Mouse (Mus musculus) embryonic fibroblast, embryonic 13.5 days (primary cell): Measurements from ENCODE around the gene Ddn. TPM values are rescaled to one million over a fixed set of nuclear protein-coding genes. Genes with fewer than 3 reads are reported as not detected.

Source experiments
- H3K27ac ChIP-seq: 2 replicates; pipeline ENCODE4 v1.5.1; 2012; ENCODE audit warnings: low read length, control low read depth, inconsistent platforms; ENCODE audit not compliant: insufficient read depth
- H3K4me1 ChIP-seq: 2 replicates; pipeline ENCODE4 v1.6.1; 2011; ENCODE audit warnings: low read length; ENCODE audit not compliant: control insufficient read depth, insufficient read depth
- H3K4me3 ChIP-seq: 2 replicates; pipeline ENCODE4 v1.5.1; 2011; ENCODE audit warnings: mild to moderate bottlenecking, control low read depth, low read length; ENCODE audit not compliant: insufficient read depth
- CTCF ChIP-seq: IDR thresholded peaks from 2 replicates; pipeline ENCODE4 v1.5.1; 2011; ENCODE audit warnings: mild to moderate bottlenecking, control low read depth, low read length, moderate library complexity, borderline replicate concordance; ENCODE audit not compliant: insufficient read depth
- POLR2A ChIP-seq: IDR thresholded peaks from 2 replicates; pipeline ENCODE4 v1.6.1; 2011; ENCODE audit warnings: low read depth, mild to moderate bottlenecking, control low read depth, low read length, moderate library complexity
- polyA plus RNA-seq: library from polyadenylated mRNA; stranded (reverse); fragments of >200 nt; gene quantifications from 2 replicates; pipeline ENCODE4 v1.2.4, GENCODE M21; 2011; ENCODE audit warnings: low read depth; ENCODE audit not compliant: missing spikeins, insufficient read length

Ddn gene
- polyA plus RNA-seq, 1 experiment, result not detected

DNA sequence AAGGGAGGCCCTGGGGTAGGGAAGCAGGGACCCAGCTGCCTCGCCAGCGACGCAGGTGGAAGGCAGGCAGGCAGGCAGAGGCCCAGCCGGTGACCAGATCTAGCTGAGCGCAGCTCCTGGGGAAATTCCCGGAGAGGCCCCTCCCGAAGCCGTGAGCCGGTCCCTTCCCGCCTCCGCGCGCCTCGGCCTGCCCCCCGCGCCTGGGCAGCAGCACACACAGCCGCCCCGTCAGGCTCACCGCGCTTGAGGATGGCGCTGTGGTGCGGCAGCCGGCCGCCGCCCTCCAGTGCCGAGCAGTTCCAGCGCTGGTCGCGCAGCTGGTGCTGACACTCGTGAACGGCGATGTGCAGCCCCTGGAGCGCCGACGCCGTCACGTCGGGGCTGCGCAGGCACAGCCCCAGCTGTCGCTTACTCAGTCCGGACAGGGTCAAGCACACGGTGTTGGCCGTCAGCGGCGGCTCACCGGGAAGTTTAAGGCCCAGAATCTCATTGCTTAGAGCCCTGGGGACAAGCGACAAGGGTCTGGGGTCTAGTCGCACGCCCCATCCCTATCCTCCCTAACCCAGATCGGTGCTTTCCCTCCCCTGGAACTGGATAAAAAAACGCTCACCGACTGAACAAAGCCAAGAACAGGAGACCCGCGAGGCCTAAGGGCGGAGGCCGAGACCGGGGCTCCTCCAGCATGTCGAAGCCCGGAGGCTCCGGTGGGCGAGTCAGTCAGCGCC, 32.8 kb downstream of the Ddn start:
- H3K27ac ChIP-seq, result no peak overlapping the region

DNA sequence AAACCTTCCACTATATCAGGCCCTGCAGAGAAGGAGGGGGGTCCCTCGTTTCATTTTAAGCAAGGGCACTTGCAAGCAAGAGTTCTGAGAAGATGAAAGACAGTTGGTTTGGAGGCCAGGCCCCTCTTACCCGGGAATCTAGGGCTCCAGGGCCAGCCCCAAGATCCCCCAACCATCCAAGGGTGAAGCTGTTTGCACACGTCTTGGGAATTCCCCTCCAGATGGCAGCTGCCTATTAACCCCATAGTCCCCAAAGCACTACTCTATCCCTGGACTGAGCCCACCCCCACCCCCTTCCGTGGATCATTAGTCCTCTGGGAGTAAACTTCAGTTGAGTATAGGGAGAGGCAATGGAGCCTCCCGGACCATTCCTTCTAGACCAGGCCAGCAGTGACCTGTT, 33.8 kb downstream of the Ddn start:
- Histone ChIP-seq H3K4me1 (peaks cover 17% of the 10 kb centered on the region), H3K27ac (no peak overlapping the region), H3K4me3 (no peak overlapping the region)
- TF ChIP-seq POLR2A, result no peak
- no peak for TF ChIP-seq CTCF

More for the DNA sequence above, 32.8 kb downstream of the Ddn start:
- peaks cover 23% of the 10 kb centered on the region for H3K4me1 ChIP-seq
- peak overlapping the region; percentile 26; the same call in 1 of the 2 replicates for H3K4me3 ChIP-seq
- TF ChIP-seq CTCF (no peak), POLR2A (no peak)

DNA sequence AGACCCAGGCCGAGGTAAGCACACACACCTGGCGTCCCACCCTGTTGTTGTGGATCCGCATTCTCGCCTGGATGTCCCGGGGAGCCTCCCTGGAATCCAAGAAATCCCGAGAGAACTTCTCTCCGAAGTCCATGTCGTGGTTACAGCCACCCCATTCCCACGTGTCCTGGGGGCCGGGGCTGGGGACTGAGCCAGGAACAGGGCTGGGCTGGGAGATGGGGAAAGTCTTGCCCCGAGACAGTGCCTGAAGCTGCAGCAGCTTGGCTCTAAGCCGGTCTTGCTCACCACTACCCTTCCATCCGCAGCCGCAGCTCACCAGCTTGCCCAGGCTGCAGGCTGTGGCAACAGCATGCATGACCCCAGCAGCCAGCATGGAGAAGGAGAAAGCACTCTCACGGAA, 35.2 kb downstream of the Ddn start:
- Histone ChIP-seq H3K27ac (no peak overlapping the region), H3K4me3 (no peak overlapping the region), H3K4me1 (peaks cover 10% of the 10 kb centered on the region)
- no peak for TF ChIP-seq CTCF
- no peak for TF ChIP-seq POLR2A

DNA sequence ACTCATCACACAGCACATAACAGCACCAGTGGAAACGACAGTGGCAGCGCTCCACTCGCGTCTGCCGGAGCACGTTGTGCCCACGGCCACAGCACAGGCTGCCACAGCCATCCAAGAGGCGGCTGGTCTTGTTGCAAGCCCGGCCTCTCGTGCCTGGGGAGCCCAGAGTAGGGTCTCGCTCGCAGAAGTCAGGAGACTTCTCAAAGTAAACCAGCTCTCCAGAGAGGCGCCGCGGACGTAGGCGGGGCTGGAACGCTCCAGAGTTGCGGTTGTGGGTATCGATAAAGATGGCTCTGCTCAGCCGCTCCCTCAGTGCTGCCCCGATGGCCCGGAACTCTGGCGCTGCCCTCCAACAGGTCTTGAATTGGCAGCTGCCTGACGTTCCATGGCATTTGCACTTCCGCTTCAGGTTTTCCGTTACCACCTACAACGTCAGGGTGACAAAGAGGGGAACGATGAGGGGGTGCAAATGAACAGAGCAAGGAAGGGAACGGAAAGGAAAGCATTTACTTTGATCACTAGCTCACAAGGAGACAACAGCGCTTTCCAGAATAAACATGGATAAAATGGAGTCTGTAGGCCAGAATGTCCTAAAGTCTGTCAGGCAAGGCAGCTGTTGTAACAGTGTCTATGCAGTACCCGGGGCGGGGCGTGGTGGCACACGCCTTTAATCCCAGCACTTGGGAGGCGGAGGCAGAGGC, 36.6 kb downstream of the Ddn start:
- TF ChIP-seq POLR2A (no peak), CTCF (no peak)
- no peak overlapping the region for H3K27ac ChIP-seq
- H3K4me3 ChIP-seq, result no peak overlapping the region
- peaks cover 10% of the 10 kb centered on the region; the same call in 1 of the 2 replicates for H3K4me1 ChIP-seq

DNA sequence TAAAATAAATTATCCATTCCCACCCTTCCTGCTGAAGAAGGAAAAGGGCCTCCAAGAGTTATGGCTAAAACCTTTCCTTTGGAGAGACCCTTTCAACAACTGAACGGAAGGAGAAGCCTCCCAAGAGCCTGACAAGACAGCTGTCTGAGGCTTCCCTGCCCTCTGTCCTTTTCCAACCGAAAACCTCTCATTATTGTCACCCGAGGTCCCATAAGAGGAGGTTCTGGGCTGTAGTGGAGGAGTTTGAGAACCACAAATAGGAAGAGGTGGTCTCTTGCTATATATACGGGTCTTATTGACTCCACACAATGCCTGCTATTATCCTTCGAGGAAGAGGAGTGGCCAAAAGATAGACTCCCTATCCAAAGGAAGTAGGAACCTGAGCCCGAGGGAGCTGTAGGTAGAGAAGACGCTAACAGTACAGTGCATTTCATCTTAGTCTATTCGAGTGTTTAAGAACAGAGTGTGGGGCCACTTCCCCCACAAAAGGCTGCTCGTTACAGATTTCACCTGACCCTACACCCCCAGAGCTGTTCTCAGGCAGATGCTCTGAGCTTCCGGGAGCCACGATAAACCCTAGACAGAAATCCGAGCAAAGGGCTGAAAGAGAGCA, 37.4 kb downstream of the Ddn start:
- no peak overlapping the region for H3K27ac ChIP-seq
- H3K4me3 ChIP-seq, result no peak overlapping the region
- H3K4me1 ChIP-seq, result peaks cover 11% of the 10 kb centered on the region; the same call in 1 of the 2 replicates
- TF ChIP-seq POLR2A (no peak), CTCF (no peak)

DNA sequence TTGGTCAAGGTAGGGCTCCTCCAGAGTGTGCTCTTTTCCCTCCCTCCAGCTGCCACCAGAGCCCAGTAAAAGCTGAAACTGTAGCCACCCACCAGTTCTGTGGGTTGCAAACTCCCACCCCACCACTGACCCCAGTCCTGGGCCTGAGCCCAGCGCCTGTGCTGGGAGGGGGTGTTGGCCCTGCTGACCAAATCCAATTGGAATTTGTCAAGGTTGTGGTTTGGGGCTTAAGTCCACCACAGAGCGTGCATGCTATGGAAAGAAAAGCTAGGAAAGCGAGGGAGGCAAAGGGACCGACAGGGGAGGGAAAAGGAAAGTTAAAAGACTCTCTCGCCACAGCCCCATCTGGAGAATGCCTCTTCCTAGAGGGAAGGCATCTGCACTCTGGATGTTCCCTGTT, 41.0 kb downstream of the Ddn start:
- Histone ChIP-seq H3K4me3 (no peak overlapping the region), H3K4me1 (peaks cover 8% of the 10 kb centered on the region; the same call in 1 of the 2 replicates), H3K27ac (no peak overlapping the region)
- TF ChIP-seq POLR2A (no peak), CTCF (no peak)

DNA sequence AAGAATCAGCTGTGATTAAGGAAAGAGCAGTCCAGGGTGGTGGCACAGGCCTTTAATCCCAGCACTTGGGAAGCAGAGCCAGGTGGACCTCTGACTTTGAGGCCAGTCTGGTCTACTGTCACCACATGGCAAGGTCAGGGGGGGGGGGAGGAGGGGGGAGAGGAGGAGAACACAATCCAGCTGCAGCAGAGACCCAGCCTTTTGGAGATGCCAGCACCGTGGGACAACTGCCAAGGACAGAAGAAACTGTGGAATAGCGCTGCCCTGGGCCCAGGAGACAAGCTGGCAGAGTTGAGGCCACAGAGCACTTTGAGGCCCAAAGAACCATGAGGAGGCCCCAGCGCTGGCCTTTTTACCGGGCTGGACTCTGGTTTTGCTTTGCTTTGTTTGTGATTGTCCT, 43.4 kb downstream of the Ddn start:
- H3K4me1 ChIP-seq, result peaks cover 13% of the 10 kb centered on the region
- H3K4me3 ChIP-seq, result no peak overlapping the region
- no peak overlapping the region for H3K27ac ChIP-seq
- TF ChIP-seq POLR2A (no peak), CTCF (no peak)

DNA sequence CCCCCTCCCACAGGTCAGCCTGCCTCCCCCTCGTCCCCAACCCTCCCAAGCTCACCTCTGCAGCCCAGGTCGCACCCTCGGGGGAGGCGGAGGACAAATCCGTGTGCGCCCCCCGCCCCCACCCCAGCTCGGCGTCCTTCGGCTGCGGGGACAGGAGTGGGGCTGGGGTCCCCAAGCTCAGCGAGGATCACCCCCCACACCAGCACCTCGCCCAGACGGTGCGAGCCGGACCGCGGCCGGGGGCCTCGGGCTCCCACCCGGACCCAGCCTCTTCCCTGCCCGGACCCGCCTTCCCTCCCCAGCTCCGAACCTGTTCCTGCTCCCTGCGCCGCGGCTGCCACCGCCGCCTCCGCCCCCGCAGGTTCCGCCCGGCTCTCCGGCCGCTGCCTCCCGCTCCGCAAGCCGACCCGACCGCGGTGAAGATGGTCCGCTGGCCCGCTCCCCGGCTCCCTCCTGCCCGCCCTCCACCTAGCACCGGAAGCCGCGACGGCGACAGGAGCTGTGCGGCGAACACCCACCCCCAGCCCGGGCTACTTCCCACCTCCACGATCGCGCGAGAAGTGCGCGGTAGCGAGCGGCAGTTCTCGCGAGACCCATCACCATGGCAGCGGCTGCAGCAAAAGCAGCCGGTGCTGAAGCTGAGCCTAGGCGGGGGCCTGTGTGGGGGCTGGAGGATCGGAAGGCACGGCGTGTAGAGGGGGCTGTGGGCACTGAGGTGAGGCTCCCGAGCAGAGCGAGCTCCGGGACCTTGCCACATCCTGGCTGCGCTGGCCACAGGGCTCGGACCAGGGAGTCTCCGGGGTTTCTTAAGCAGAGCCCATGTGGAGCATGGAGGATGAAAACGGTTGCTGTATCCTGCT, 46.4 kb downstream of the Ddn start, which contains the start of gene Arf3:
Gene Arf3, minus strand, starts transcription at position 545 of the 860 bp plus-strand sequence.
- TF ChIP-seq POLR2A (peak; percentile 80), CTCF (no peak)
- Histone ChIP-seq H3K4me1 (peaks cover 8% of the 10 kb centered on the region), H3K4me3 (peak within 1 kb of the TSS; percentile 81), H3K27ac (peak within 1 kb of the TSS; percentile 38; the same call in 1 of the 2 replicates)

DNA sequence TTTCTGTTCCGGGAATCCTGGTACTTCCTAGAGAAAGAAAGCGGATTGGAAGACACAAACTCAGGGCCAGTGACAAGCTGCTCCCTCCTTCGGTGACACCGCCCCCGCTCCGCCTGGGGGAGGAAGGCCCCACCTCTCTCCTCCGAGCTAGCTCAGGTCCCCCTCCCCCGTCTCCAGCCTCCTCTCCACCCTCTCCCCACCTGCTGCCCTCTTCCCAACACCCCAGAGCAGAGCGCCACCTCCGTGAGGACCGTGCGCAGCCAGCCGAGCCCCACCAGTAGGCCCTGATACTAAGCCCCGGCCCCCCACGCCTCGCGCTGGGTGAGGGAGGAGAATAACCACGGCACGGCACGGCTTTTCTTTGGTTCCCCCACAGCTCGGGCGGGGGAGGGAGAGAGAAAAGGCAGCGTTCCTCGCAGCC, 47.1 kb downstream of the Ddn start:
- TF ChIP-seq POLR2A (peak; percentile 46), CTCF (no peak)
- Histone ChIP-seq H3K4me1 (peaks cover 5% of the 10 kb centered on the region), H3K4me3 (peak overlapping the region; percentile 81), H3K27ac (no peak overlapping the region)

DNA sequence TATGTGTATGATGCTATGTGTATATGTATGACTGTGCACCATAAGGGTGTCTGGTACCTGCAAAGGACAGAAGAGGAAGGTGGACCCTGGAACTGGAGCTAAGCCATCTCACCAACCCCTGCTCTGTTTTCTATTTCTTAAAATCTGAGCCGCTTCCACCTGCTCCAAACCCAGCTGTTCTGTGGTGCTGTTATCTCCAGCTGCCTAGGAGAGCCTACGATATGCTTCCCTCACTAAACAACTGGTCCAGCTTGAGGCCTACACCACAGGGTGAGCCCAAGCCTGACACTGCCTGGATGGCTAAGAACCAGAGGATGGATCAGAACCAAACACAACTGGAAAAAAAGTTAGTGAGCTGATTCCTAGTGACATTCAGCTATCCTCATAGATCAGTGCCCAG, 55.2 kb downstream of the Ddn start:
- Histone ChIP-seq H3K27ac (no peak overlapping the region), H3K4me3 (no peak overlapping the region), H3K4me1 (no peaks in the 10 kb centered on the region)
- no peak for TF ChIP-seq POLR2A
- TF ChIP-seq CTCF, result no peak

Other genes with a start within 250 kb of the Ddn start
- gene Ccnt1, start 238.6 kb downstream of the Ddn start, polyA plus RNA-seq, result 36.3 and 40.6 TPM in 2 replicates
- not detected in 2 replicates for gene 4930415O20Rik, start 238.5 kb downstream of the Ddn start, polyA plus RNA-seq
- 49.8 and 56.5 TPM in 2 replicates for gene Adcy6, start 199.4 kb downstream of the Ddn start, polyA plus RNA-seq
- gene Cacnb3, start 178.7 kb downstream of the Ddn start, polyA plus RNA-seq, result 40.5 and 44.2 TPM in 2 replicates
- 58.8 and 62.4 TPM in 2 replicates for gene Ddx23, start 146.6 kb downstream of the Ddn start, polyA plus RNA-seq
- gene Rnd1, start 132.0 kb downstream of the Ddn start, polyA plus RNA-seq, result 9.6 and 14.3 TPM in 2 replicates
- 2.7 and 3.2 TPM in 2 replicates for gene Ccdc65, start 101.3 kb downstream of the Ddn start, polyA plus RNA-seq
- 48.6 and 57.3 TPM in 2 replicates for gene Fkbp11, start 81.3 kb downstream of the Ddn start, polyA plus RNA-seq
- gene Arf3, start 46.3 kb downstream of the Ddn start, polyA plus RNA-seq, result 91.3 and 112 TPM in 2 replicates
- gene Wnt10b, start 31.3 kb downstream of the Ddn start, polyA plus RNA-seq, result 1.9 and 5.8 TPM in 2 replicates
- gene Wnt1, start 19.6 kb downstream of the Ddn start, polyA plus RNA-seq, result not detected in 2 replicates
- 94.2 and 101 TPM in 2 replicates for gene Prkag1, start 22.0 kb upstream of the Ddn start, polyA plus RNA-seq
- gene Kmt2d, start 61.7 kb upstream of the Ddn start, polyA plus RNA-seq, result 28.0 and 31.5 TPM in 2 replicates
- 6.0 and 7.8 TPM in 2 replicates for gene Rhebl1, start 85.0 kb upstream of the Ddn start, polyA plus RNA-seq
- 0.14 and 0.27 TPM in 2 replicates for gene Dhh, start 89.0 kb upstream of the Ddn start, polyA plus RNA-seq
- 11.3 and 14.7 TPM in 2 replicates for gene Lmbr1l, start 108.7 kb upstream of the Ddn start, polyA plus RNA-seq
- 3,138 and 3,689 TPM in 2 replicates for gene Tuba1b, start 125.1 kb upstream of the Ddn start, polyA plus RNA-seq
- gene Gm49450, start 144.1 kb upstream of the Ddn start, polyA plus RNA-seq, result 333 and 559 TPM in 2 replicates
- gene Tuba1a, start 144.2 kb upstream of the Ddn start, polyA plus RNA-seq, result 1,082 and 1,134 TPM in 2 replicates
- 171 and 395 TPM in 2 replicates for gene Tuba1c, start 220.4 kb upstream of the Ddn start, polyA plus RNA-seq
- gene Prph, start 245.7 kb upstream of the Ddn start, polyA plus RNA-seq, result 0.60 TPM in 1 of 2 replicates, not detected in the other